Mouse (Mus musculus) myocyte (in vitro differentiated cells): ENCODE measurements around the gene Zmynd11. TPM values are rescaled to one million over a fixed set of nuclear protein-coding genes. Genes with fewer than 3 reads are reported as not detected.

ENCODE experiments used
- H3K27me3 ChIP-seq: one replicate; pipeline ENCODE4 v1.6.1; 2011; ENCODE audit not compliant: control insufficient read depth, insufficient read depth, insufficient read length
- H3K36me3 ChIP-seq: one replicate; pipeline ENCODE4 v1.6.1; 2011; ENCODE audit not compliant: control insufficient read depth, insufficient read depth
- H3K4me2 ChIP-seq: one replicate; pipeline ENCODE4 v1.6.1; 2011; ENCODE audit warnings: low read depth, control low read depth
- H3K4me3 ChIP-seq: one replicate; pipeline ENCODE4 v1.5.1; 2011; ENCODE audit warnings: mild to moderate bottlenecking, control low read depth, moderate library complexity
- H3K79me2 ChIP-seq: one replicate; pipeline ENCODE4 v1.6.1; 2011; ENCODE audit not compliant: control insufficient read depth, insufficient read depth
- H3ac ChIP-seq: one replicate; pipeline ENCODE4 v1.6.1; 2011; ENCODE audit not compliant: control insufficient read depth, insufficient read length
- CEBPB ChIP-seq: IDR thresholded peaks from 2 replicates; pipeline ENCODE4 v1.6.1; 2011; ENCODE audit warnings: mild to moderate bottlenecking, moderate library complexity; ENCODE audit not compliant: poor library complexity, insufficient read depth, severe bottlenecking
- E2F4 ChIP-seq: IDR thresholded peaks from one replicate; pipeline ENCODE4 v1.6.1; 2011; ENCODE audit warnings: mild to moderate bottlenecking, control low read depth, moderate library complexity; ENCODE audit not compliant: insufficient read depth
- MAX ChIP-seq: IDR thresholded peaks from one replicate; pipeline ENCODE4 v1.6.1; 2011; ENCODE audit warnings: low read depth, mild to moderate bottlenecking, control low read depth
- MYOD1 ChIP-seq, 3 experiments: IDR thresholded peaks; one replicate each; pipeline ENCODE4 v1.6.1; 2011; ENCODE audit warnings: control low read depth in 2 of 3, low read depth in 2 of 3, mild to moderate bottlenecking in 2 of 3, moderate library complexity in 1 of 3; ENCODE audit not compliant: insufficient read length in 2 of 3, control insufficient read depth in 1 of 3
- MYOG ChIP-seq, 3 experiments: IDR thresholded peaks; one replicate each; pipeline ENCODE4 v1.6.1; 2011; ENCODE audit warnings: control low read depth in 2 of 3, low read depth in 2 of 3, mild to moderate bottlenecking in 2 of 3; ENCODE audit not compliant: insufficient read length in 2 of 3, control insufficient read depth in 1 of 3, insufficient read depth in 1 of 3
- POLR2A ChIP-seq: IDR thresholded peaks from one replicate; pipeline ENCODE4 v1.6.1; 2011; ENCODE audit warnings: low read depth, mild to moderate bottlenecking, control low read depth, moderate library complexity; ENCODE audit not compliant: insufficient read length
- POLR2AphosphoS2 ChIP-seq: IDR thresholded peaks from one replicate; pipeline ENCODE4 v1.6.1; 2011; ENCODE audit warnings: low read depth, control low read depth; ENCODE audit not compliant: insufficient read length
- REST ChIP-seq: IDR thresholded peaks from one replicate; pipeline ENCODE4 v1.6.1; 2011; ENCODE audit warnings: mild to moderate bottlenecking, control low read depth, moderate library complexity; ENCODE audit not compliant: insufficient read depth, insufficient read length
- SRF ChIP-seq: IDR thresholded peaks from one replicate; pipeline ENCODE4 v1.6.1; 2011; ENCODE audit warnings: low read depth; ENCODE audit not compliant: control insufficient read depth, insufficient read length
- TCF12 ChIP-seq: IDR thresholded peaks from one replicate; pipeline ENCODE4 v1.6.1; 2011; ENCODE audit warnings: mild to moderate bottlenecking, control low read depth; ENCODE audit not compliant: poor library complexity, insufficient read depth, severe bottlenecking
- TCF3 ChIP-seq: IDR thresholded peaks from one replicate; pipeline ENCODE4 v1.6.1; 2011; ENCODE audit warnings: low read depth, control low read depth; ENCODE audit not compliant: insufficient read length
- USF1 ChIP-seq: IDR thresholded peaks from one replicate; pipeline ENCODE4 v1.6.1; 2011; ENCODE audit warnings: low read depth, mild to moderate bottlenecking, control low read depth, moderate library complexity
- polyA plus RNA-seq: library from polyadenylated mRNA; unstranded; fragments of >200 nt; fragmentation: generic; extraction: Trizol; gene quantifications from one replicate; pipeline ENCODE4 v1.2.1, GENCODE M21; 2012; ENCODE audit warnings: missing spikeins

Zmynd11 gene
- polyA plus RNA-seq, 1 experiment: 39.1 TPM

DNA sequence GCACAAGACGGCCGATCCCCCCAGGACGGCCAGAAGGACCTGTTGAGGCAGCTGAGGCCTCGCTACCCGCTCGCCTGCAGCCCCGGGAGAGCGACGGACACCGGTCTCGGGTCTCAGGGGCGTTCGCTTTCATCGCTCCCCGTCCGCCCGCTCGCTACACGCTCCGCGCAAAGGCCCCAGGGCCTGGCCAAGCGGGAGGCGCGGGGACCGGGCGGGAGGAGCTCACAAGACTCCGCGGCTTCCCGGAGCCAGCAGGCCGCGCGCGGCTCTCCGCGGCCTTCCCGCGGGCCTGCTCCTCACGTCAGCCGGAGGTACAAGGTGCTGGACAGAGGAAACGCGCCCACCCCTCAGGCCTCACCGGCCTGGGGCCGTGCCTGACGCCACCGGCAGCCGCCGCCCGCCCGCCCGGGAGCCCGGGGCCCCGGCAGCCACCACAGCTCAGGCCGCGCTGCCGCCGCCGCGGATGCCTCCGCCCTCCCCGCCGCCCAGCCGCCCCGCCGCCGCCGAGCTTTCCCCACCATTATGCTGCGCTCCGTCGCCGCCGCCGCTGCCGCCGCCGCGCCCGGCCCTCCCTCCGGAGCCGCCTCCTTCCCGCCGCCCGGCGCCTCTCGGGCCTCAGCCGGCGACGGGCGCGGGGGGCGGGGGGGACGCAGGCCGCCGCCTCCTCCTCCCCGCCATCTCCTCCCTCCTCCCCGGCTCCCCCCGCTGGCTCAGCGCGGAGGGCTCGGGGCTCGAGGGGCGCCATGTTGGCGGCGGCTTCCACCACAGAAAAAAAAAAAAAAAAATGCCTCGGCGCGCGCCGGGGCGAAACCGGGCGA lies 1.1 kb downstream of the Zmynd11 start:
- Histone ChIP-seq H3K27me3 (no peaks in the 10 kb centered on the region), H3K4me3 (peak overlapping the region; percentile 63), H3ac (peak overlapping the region; percentile 100), H3K4me2 (peak overlapping the region; percentile 87), H3K36me3 (no peaks in the 10 kb centered on the region), H3K79me2 (peaks cover 47% of the 10 kb centered on the region)
- TF ChIP-seq E2F4: no peak
- no peak for TF ChIP-seq MAX
- TF ChIP-seq MYOG (IDR thresholded peaks at IDR 0.05; ENCODE audit: control insufficient read depth in 1 of 3, insufficient read depth in 1 of 3, insufficient read length in 2 of 3, low read depth in 2 of 3): no peak
- peak; percentile 58 for TF ChIP-seq POLR2A

DNA sequence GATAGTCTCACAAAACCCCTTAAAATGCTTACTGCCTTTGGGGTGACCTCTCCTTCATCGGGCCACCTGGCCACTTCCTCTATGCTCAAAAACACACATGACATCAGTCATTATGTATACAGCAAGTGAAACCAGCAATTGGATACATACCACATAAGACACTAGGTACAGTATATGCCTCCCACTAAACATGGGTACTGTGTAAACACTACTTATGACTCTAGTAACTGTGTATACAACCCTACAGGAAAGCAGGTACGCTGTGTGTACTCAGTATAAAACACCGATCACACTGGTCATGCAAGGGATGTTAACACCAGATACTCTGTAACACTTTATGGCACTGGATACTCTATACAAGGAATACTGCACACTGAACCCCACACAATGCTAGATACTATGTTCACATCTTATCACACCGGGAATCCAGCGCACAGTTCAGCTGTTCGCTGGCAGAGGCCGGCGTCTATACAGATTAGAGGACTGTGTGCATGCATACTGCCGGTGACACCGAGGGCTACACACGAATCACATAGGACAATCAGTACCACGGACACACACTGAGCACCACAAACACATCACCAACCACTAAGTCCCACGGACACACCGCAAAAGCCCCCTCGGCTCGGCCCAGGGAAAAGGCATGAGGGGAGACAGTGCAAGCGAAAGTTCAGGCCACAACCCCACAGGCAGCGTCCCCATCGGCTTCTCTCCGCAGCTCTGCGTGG lies 1.9 kb downstream of the Zmynd11 start:
- H3ac ChIP-seq: peak overlapping the region; percentile 100
- TF ChIP-seq CEBPB (no peak), SRF (no peak), MYOG (IDR thresholded peaks at IDR 0.05; ENCODE audit: control insufficient read depth in 1 of 3, insufficient read depth in 1 of 3, insufficient read length in 2 of 3, low read depth in 2 of 3) (no peak), POLR2A (no peak), REST (no peak)
- no peaks in the 10 kb centered on the region for H3K36me3 ChIP-seq
- H3K4me3 ChIP-seq: peak overlapping the region; percentile 63
- peaks cover 55% of the 10 kb centered on the region for H3K79me2 ChIP-seq
- peak overlapping the region; percentile 87 for H3K4me2 ChIP-seq
- no peaks in the 10 kb centered on the region for H3K27me3 ChIP-seq

DNA sequence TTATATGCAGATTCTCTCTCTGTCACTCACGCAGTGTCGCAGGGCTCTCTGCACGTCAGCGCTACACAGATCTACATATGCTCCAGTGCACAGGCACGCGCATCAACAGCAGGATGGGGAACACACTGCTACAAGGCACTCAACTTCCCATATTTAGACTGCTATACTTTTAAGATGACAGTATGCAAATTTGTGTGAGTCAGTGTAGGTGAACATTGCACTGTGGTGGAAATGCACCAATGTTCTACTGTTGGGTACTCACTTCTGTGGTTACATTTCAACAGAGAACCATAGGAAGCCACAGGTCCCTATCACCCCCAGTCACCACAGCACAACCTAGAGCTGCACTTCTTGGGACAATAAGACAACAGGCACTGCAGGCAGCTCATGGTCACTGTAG lies 5.1 kb downstream of the Zmynd11 start:
- no peak overlapping the region for H3ac ChIP-seq
- no peak for TF ChIP-seq MYOD1 (IDR thresholded peaks at IDR 0.05; ENCODE audit: control insufficient read depth in 1 of 3, insufficient read length in 2 of 3, low read depth in 2 of 3)
- TF ChIP-seq POLR2AphosphoS2: no peak
- TF ChIP-seq USF1: no peak
- no peak for TF ChIP-seq CEBPB
- TF ChIP-seq REST: no peak
- no peak for TF ChIP-seq MYOG (IDR thresholded peaks at IDR 0.05; ENCODE audit: control insufficient read depth in 1 of 3, insufficient read depth in 1 of 3, insufficient read length in 2 of 3, low read depth in 2 of 3)
- no peak for TF ChIP-seq SRF
- no peak for TF ChIP-seq TCF12
- TF ChIP-seq POLR2A: no peak
- TF ChIP-seq E2F4: no peak
- no peak for TF ChIP-seq MAX
- TF ChIP-seq TCF3: no peak
- H3K4me3 ChIP-seq: no peak overlapping the region
- H3K4me2 ChIP-seq: no peak overlapping the region
- H3K27me3 ChIP-seq: no peaks in the 10 kb centered on the region
- H3K79me2 ChIP-seq: peaks cover 86% of the 10 kb centered on the region
- H3K36me3 ChIP-seq: no peaks in the 10 kb centered on the region

DNA sequence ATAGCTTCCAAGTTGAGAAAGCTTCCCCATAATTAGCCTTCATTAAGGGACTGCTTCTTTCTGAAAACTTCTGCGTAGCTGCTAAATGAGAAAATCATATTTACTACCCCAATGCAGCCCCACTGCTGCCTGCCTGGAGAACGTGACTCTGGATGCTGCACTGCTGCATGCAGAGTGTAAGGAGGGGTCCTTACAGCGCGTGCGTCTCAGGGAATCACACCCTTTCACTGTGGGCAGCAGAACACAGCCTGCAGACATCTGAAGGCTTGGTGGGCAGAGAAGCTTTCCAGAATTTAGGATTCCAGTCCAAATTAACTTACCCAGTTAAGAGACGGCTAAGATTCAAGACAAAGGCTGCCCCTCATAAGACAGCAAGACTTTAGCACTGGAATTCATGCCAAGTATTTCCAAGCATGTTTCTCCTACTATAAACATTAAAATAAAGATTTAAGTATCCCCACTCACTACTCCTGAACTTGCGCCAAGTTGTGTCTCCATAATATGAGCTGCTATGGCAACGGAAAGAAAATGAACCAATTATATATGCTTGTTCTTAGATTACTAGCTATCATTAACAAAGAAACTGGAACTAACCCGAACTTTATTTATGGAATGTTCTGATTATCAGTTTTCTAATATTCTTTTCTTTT lies 7.2 kb downstream of the Zmynd11 start:
- Histone ChIP-seq H3K27me3 (no peaks in the 10 kb centered on the region), H3K4me3 (no peak overlapping the region), H3K79me2 (peaks cover 96% of the 10 kb centered on the region), H3K36me3 (no peaks in the 10 kb centered on the region), H3ac (no peak overlapping the region), H3K4me2 (no peak overlapping the region)
- TF ChIP-seq POLR2A (no peak), MAX (no peak), TCF12 (no peak), CEBPB (no peak), E2F4 (no peak), REST (no peak), SRF (no peak), USF1 (no peak), MYOD1 (IDR thresholded peaks at IDR 0.05; ENCODE audit: control insufficient read depth in 1 of 3, insufficient read length in 2 of 3, low read depth in 2 of 3) (no peak), MYOG (IDR thresholded peaks at IDR 0.05; ENCODE audit: control insufficient read depth in 1 of 3, insufficient read depth in 1 of 3, insufficient read length in 2 of 3, low read depth in 2 of 3) (no peak), TCF3 (no peak), POLR2AphosphoS2 (no peak)

DNA sequence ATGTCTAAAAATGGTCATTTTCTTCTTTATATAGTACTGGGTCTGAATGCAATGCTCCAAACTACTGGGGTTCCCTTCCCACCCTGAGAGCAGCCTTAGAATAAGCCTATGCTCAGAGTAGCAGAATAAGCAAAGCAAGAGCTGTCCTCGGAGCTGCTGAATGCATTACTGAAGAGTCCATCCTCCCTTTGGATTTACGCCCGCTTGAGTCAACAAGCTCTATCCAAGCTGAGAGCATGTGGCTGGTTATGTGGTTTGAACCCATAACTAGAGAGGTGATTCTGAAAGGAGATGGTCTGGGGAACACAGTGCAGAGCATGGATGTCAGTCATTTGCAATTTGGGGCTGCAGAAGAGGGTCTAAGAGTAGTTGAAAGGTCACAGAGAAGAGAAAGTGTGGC lies 11.4 kb downstream of the Zmynd11 start:
- TF ChIP-seq MYOG (IDR thresholded peaks at IDR 0.05; ENCODE audit: control insufficient read depth in 1 of 3, insufficient read depth in 1 of 3, insufficient read length in 2 of 3, low read depth in 2 of 3): no peak
- Histone ChIP-seq H3ac (no peak overlapping the region), H3K79me2 (peaks cover 75% of the 10 kb centered on the region), H3K4me2 (no peak overlapping the region), H3K4me3 (no peak overlapping the region), H3K36me3 (no peaks in the 10 kb centered on the region), H3K27me3 (no peaks in the 10 kb centered on the region)
